ENCODE assay signal across 8 mouse cellular contexts in the genomic region with DNA sequence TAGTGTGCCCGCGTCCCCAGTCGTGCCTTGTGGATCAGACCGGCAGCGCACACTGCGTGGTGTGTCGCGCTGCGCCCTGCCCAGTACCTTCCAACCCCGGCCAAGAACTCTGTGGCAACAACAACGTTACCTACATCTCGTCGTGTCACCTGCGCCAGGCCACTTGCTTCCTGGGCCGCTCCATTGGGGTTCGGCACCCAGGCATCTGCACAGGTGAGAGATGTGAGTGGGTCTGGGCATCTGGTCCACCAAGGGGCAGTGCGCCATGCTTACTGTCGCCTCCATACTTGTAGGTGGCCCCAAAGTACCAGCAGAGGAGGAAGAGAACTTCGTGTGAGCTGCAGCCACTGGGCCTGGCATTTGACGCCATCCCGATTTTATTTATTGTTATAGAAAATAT. TPM values are rescaled to one million over a fixed set of nuclear protein-coding genes. Genes with fewer than 3 reads are reported as not detected.
DNase-seq lines count a peak whose midpoint lies in the region; ATAC-seq and TF ChIP-seq lines count a peak whose summit lies in the region.

No protein-coding gene starts in this region.

- no peak overlapping the region for H3K9ac ChIP-seq in heart, embryonic 15.5 days
- H3K9ac ChIP-seq in ES-E14 (ENCODE audit: insufficient read depth, low read depth, low read length, poor library complexity, severe bottlenecking): no peak overlapping the region
- H3K9ac ChIP-seq in forebrain, postnatal 0 days: peak overlapping the region; percentile 49; the same call in 1 of the 2 replicates
- no peak overlapping the region for H3K9ac ChIP-seq in liver, postnatal 0 days (replicated peaks)

- TF ChIP-seq CTCF in forebrain, postnatal 0 days (IDR thresholded peaks at IDR 0.05; ENCODE audit: low read depth): no peak
- no peak for TF ChIP-seq CTCF in liver, postnatal 0 days (IDR thresholded peaks at IDR 0.05; ENCODE audit: low read depth)

- intact Hi-C loops in heart, postnatal 10 days (cut with DNase I): loop anchor here (5.0 to 10.0 kb wide), 2 partner anchors 36 to 186 kb away; no protein-coding TSS in a partner anchor
- intact Hi-C loops in left cerebral cortex, postnatal 14 days (cut with DNase I): no loop called here

- peak overlapping the region; percentile 52 for H3K4me3 ChIP-seq in heart, embryonic 15.5 days
- H3K4me3 ChIP-seq in ES-E14 (ENCODE audit: insufficient read depth in 1 of 2, low read depth in 1 of 2, low read length in 2 of 2, poor library complexity in 1 of 2, severe bottlenecking in 1 of 2): peak overlapping the region; percentile 8 to 69; a peak in 3 of 4 replicates
- H3K4me3 ChIP-seq in forebrain, postnatal 0 days (ENCODE audit: low read depth, low read length): peak overlapping the region; percentile 50
- peak overlapping the region; percentile 49 for H3K4me3 ChIP-seq in liver, postnatal 0 days (ENCODE audit: low read depth, low read length)

- no peak overlapping the region for H3K27ac ChIP-seq in heart, embryonic 15.5 days
- H3K27ac ChIP-seq in ES-E14 (ENCODE audit: insufficient read depth, low read depth, low read length, poor library complexity, severe bottlenecking): no peak overlapping the region
- no peak overlapping the region for H3K27ac ChIP-seq in forebrain, postnatal 0 days (ENCODE audit: low read depth, low read length)
- 0 out of 2 replicates have a peak overlapping the region, but pooled peaks have one; percentile 23 for H3K27ac ChIP-seq in liver, postnatal 0 days (ENCODE audit: low read depth)

- peak overlapping the region; percentile 84 for H3K4me2 ChIP-seq in heart, embryonic 15.5 days
- H3K4me2 ChIP-seq in forebrain, postnatal 0 days (ENCODE audit: low read depth): peak overlapping the region; percentile 82
- peak overlapping the region; percentile 79 for H3K4me2 ChIP-seq in liver, postnatal 0 days (ENCODE audit: low read depth, low read length)

- in situ Hi-C loops in ES-E14 (cut with MboI; ENCODE audit: low sequenced_read_pairs in 2 of 2, unreplicated experiment in 2 of 2): no loop called here

- H3K27me3 ChIP-seq in heart, embryonic 15.5 days: peaks cover 27% of the 10 kb centered on the region; the same call in 1 of the 2 replicates
- peaks cover 12% of the 10 kb centered on the region for H3K27me3 ChIP-seq in forebrain, postnatal 0 days (ENCODE audit: insufficient read depth, low read length)
- peaks cover 44% of the 10 kb centered on the region for H3K27me3 ChIP-seq in liver, postnatal 0 days (ENCODE audit: insufficient read depth, low read length)

- 35% methylated on average over 21 of the region's 21 CpGs for WGBS in heart, embryonic 15.5 days
- 34% methylated on average over 21 of the region's 21 CpGs for WGBS in forebrain, postnatal 0 days
- 27% methylated on average over 21 of the region's 21 CpGs for WGBS in liver, postnatal 0 days (ENCODE audit: insufficient replicate concordance)

- no peak for TF ChIP-seq EP300 in liver, postnatal 0 days (IDR thresholded peaks at IDR 0.05; ENCODE audit: low read depth)

- DNase-seq in heart, postnatal 10 days: no peak
- no peak for DNase-seq in ES-E14 (ENCODE audit: low read depth, low spot score)
- DNase-seq in forebrain, postnatal 0 days: no peak
- DNase-seq in liver, postnatal 0 days: no peak
- DNase-seq in Muller cell, postnatal 12 days (ENCODE audit: inconsistent ontology term): no peak
- no peak for DNase-seq in left cerebral cortex, postnatal 14 days (ENCODE audit: low spot score in 2 of 2)

- no peaks in the 10 kb centered on the region for H3K36me3 ChIP-seq in heart, embryonic 15.5 days
- H3K36me3 ChIP-seq in ES-E14 (ENCODE audit: control insufficient read depth, insufficient read depth, low read length, poor library complexity, severe bottlenecking): no peaks in the 10 kb centered on the region
- no peaks in the 10 kb centered on the region for H3K36me3 ChIP-seq in forebrain, postnatal 0 days (ENCODE audit: insufficient read depth)
- no peaks in the 10 kb centered on the region for H3K36me3 ChIP-seq in liver, postnatal 0 days (replicated peaks; ENCODE audit: insufficient read depth, low read length)

- no peaks in the 10 kb centered on the region for H3K9me3 ChIP-seq in heart, embryonic 15.5 days (replicated peaks)
- no peaks in the 10 kb centered on the region for H3K9me3 ChIP-seq in ES-E14 (ENCODE audit: control insufficient read depth, insufficient read depth, low read depth, low read length)
- H3K9me3 ChIP-seq in forebrain, postnatal 0 days (ENCODE audit: low read length): no peaks in the 10 kb centered on the region
- H3K9me3 ChIP-seq in liver, postnatal 0 days (ENCODE audit: low read length): no peaks in the 10 kb centered on the region

- H3K4me1 ChIP-seq in heart, embryonic 15.5 days (replicated peaks): peaks cover 44% of the 10 kb centered on the region
- peaks cover 0 to 26% of the 10 kb centered on the region in 2 experiments; a peak in 2 of 4 replicates for H3K4me1 ChIP-seq in ES-E14 (ENCODE audit: control insufficient read depth in 2 of 2, insufficient read depth in 2 of 2, low read length in 2 of 2, poor library complexity in 1 of 2)
- H3K4me1 ChIP-seq in forebrain, postnatal 0 days (ENCODE audit: insufficient read depth): no peaks in the 10 kb centered on the region
- H3K4me1 ChIP-seq in liver, postnatal 0 days (ENCODE audit: insufficient read depth): peaks cover 26% of the 10 kb centered on the region

- ATAC-seq in heart, embryonic 15.5 days (replicated peaks; ENCODE audit: insufficient number of reproducible peaks, insufficient read depth, low FRiP score, low read depth): no peak
- ATAC-seq in forebrain, postnatal 0 days: no peak
- no peak for ATAC-seq in liver, postnatal 0 days
- no peak for ATAC-seq in activated CD4-positive, CD25-positive, alpha-beta regulatory T cell, adult 4 months

TF ChIP-seq in ES-E14, 5 proteins besides CTCF, POLR2A, EP300 and RAD21:
- no peak for TF ChIP-seq ZC3H11A (IDR thresholded peaks at IDR 0.05; ENCODE audit: borderline replicate concordance, low read depth, low read length)
- TF ChIP-seq CHD2 (IDR thresholded peaks at IDR 0.05; ENCODE audit: low read depth, low read length): no peak
- TF ChIP-seq ZNF384 (IDR thresholded peaks at IDR 0.05; ENCODE audit: low read depth, low read length): no peak
- TF ChIP-seq MAFK (IDR thresholded peaks at IDR 0.05; ENCODE audit: insufficient read depth, low read depth, low read length): no peak
- TF ChIP-seq HCFC1 (IDR thresholded peaks at IDR 0.05; ENCODE audit: borderline replicate concordance, insufficient read depth, low read length): no peak

RNA-seq across cellular contexts. Expression of a gene that starts 4.1 kb away (rescaled TPM):
- polyA plus RNA-seq in heart, embryonic 15.5 days (2015; fragmentation: Nextera tagmentation; extraction: Ambion mirVana): 29.0 and 30.9 TPM in 2 replicates
- 1 to 10 TPM; 5.8 to 7.4 TPM for total RNA-seq in heart, postnatal 10 days (2021)
- total RNA-seq in ES-E14 (2012; rRNA removed): 5.7 and 7.1 TPM in 2 replicates
- 2.1 and 4.5 TPM in 2 replicates for total RNA-seq in forebrain, postnatal 0 days (2014; rRNA removed)
- polyA plus RNA-seq in forebrain, postnatal 0 days (2015; fragmentation: Nextera tagmentation; extraction: Ambion mirVana): 1.7 and 2.8 TPM in 2 replicates
- polyA plus RNA-seq in liver, postnatal 0 days (2015; fragmentation: Nextera tagmentation; extraction: Ambion mirVana): 0.36 and 0.63 TPM in 2 replicates
- under 1 TPM in 1 of 2 experiments, not detected in 1; 0.86 TPM for polyA plus RNA-seq in activated CD4-positive, CD25-positive, alpha-beta regulatory T cell, adult 4 months (2017; shearing (Covaris generic))
- total RNA-seq in left cerebral cortex, postnatal 14 days (2021): 1 to 10 TPM; 1.7 to 2.2 TPM

RNA-seq across cellular contexts. Expression of a gene that starts 9.6 kb away (rescaled TPM):
- 0.49 and 5.1 TPM in 2 replicates for polyA plus RNA-seq in heart, embryonic 15.5 days (2015; fragmentation: Nextera tagmentation; extraction: Ambion mirVana)
- not detected for total RNA-seq in heart, postnatal 10 days (2021)
- 0.27 and 0.37 TPM in 2 replicates for total RNA-seq in ES-E14 (2012; rRNA removed)
- 0.31 TPM in 1 of 2 replicates, not detected in the other for total RNA-seq in forebrain, postnatal 0 days (2014; rRNA removed)
- polyA plus RNA-seq in forebrain, postnatal 0 days (2015; fragmentation: Nextera tagmentation; extraction: Ambion mirVana): 0.35 and 0.67 TPM in 2 replicates
- polyA plus RNA-seq in liver, postnatal 0 days (2015; fragmentation: Nextera tagmentation; extraction: Ambion mirVana): 5.0 and 7.2 TPM in 2 replicates
- polyA plus RNA-seq in activated CD4-positive, CD25-positive, alpha-beta regulatory T cell, adult 4 months (2017; shearing (Covaris generic)): 1 to 10 TPM in 1 of 2 experiments, under 1 TPM in 1; 0.76 to 1.1 TPM
- 1 to 10 TPM in 1 of 2 experiments, under 1 TPM in 1; 0.17 to 1.1 TPM for total RNA-seq in left cerebral cortex, postnatal 14 days (2021)

RNA-seq across cellular contexts. Expression of a gene that starts 12.2 kb away (rescaled TPM):
- polyA plus RNA-seq in heart, embryonic 15.5 days (2015; fragmentation: Nextera tagmentation; extraction: Ambion mirVana): 57.8 and 73.1 TPM in 2 replicates
- total RNA-seq in heart, postnatal 10 days (2021): 100 to 1,000 TPM in 1 of 2 experiments, 10 to 100 TPM in 1; 90.8 to 103 TPM
- 10.7 and 12.7 TPM in 2 replicates for total RNA-seq in ES-E14 (2012; rRNA removed)
- 154 and 178 TPM in 2 replicates for total RNA-seq in forebrain, postnatal 0 days (2014; rRNA removed)
- polyA plus RNA-seq in forebrain, postnatal 0 days (2015; fragmentation: Nextera tagmentation; extraction: Ambion mirVana): 351 and 365 TPM in 2 replicates
- polyA plus RNA-seq in liver, postnatal 0 days (2015; fragmentation: Nextera tagmentation; extraction: Ambion mirVana): 7.9 and 9.2 TPM in 2 replicates
- under 1 TPM; 0.55 to 0.95 TPM for polyA plus RNA-seq in activated CD4-positive, CD25-positive, alpha-beta regulatory T cell, adult 4 months (2017; shearing (Covaris generic))
- total RNA-seq in left cerebral cortex, postnatal 14 days (2021): 100 to 1,000 TPM; 398 to 410 TPM

RNA-seq across cellular contexts. Expression of a gene that starts 14.4 kb away (rescaled TPM):
- polyA plus RNA-seq in heart, embryonic 15.5 days (2015; fragmentation: Nextera tagmentation; extraction: Ambion mirVana): 54.0 and 65.5 TPM in 2 replicates
- total RNA-seq in heart, postnatal 10 days (2021): 10 to 100 TPM; 31.8 to 34.4 TPM
- total RNA-seq in ES-E14 (2012; rRNA removed): 66.7 and 70.8 TPM in 2 replicates
- 54.1 and 88.3 TPM in 2 replicates for total RNA-seq in forebrain, postnatal 0 days (2014; rRNA removed)
- 131 and 143 TPM in 2 replicates for polyA plus RNA-seq in forebrain, postnatal 0 days (2015; fragmentation: Nextera tagmentation; extraction: Ambion mirVana)
- polyA plus RNA-seq in liver, postnatal 0 days (2015; fragmentation: Nextera tagmentation; extraction: Ambion mirVana): 28.2 and 34.1 TPM in 2 replicates
- 1 to 10 TPM; 3.9 to 4.4 TPM for polyA plus RNA-seq in activated CD4-positive, CD25-positive, alpha-beta regulatory T cell, adult 4 months (2017; shearing (Covaris generic))
- 10 to 100 TPM; 95.4 to 97.1 TPM for total RNA-seq in left cerebral cortex, postnatal 14 days (2021)

RNA-seq across cellular contexts. Expression of a gene that starts 26.3 kb away (rescaled TPM):
- polyA plus RNA-seq in heart, embryonic 15.5 days (2015; fragmentation: Nextera tagmentation; extraction: Ambion mirVana): 0.06 and 0.16 TPM in 2 replicates
- not detected for total RNA-seq in heart, postnatal 10 days (2021)
- total RNA-seq in ES-E14 (2012; rRNA removed): 1.5 and 1.9 TPM in 2 replicates
- total RNA-seq in forebrain, postnatal 0 days (2014; rRNA removed): 0.62 and 1.0 TPM in 2 replicates
- 0.99 and 1.7 TPM in 2 replicates for polyA plus RNA-seq in forebrain, postnatal 0 days (2015; fragmentation: Nextera tagmentation; extraction: Ambion mirVana)
- polyA plus RNA-seq in liver, postnatal 0 days (2015; fragmentation: Nextera tagmentation; extraction: Ambion mirVana): not detected in 2 replicates
- not detected for polyA plus RNA-seq in activated CD4-positive, CD25-positive, alpha-beta regulatory T cell, adult 4 months (2017; shearing (Covaris generic))
- 1 to 10 TPM; 1.4 to 2.1 TPM for total RNA-seq in left cerebral cortex, postnatal 14 days (2021)
